Mouse (Mus musculus): ENCODE measurements at regions not wholly inside any gene's neighbourhood (a gene's known extent, or its start where the extent isn't known, plus 50 kb on each side); places are given as distances from the start of the nearest gene placed in this dataset.

DNA sequence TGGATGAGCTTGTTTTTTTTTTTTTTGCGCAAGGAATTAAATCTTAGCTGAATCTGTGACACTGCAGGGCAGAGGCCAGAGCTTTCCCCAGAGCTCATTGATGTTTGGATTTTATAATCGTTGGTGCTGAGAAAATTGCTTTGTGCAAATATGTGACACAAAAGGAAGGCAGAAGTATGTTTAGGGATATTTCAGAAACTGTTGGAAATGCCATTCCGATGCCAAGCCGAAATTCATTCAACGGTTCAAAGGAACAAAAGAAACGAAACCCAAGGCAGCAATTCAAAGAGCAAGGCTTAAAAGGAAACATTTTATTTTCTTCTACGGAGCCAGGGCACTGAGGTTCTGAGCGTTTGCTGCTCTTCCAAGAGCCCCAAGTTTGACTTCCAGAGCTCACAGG, 302.2 kb downstream of the 1500009L16Rik start:
- no peak for DNase-seq (ENCODE audit: low spot score)

DNA sequence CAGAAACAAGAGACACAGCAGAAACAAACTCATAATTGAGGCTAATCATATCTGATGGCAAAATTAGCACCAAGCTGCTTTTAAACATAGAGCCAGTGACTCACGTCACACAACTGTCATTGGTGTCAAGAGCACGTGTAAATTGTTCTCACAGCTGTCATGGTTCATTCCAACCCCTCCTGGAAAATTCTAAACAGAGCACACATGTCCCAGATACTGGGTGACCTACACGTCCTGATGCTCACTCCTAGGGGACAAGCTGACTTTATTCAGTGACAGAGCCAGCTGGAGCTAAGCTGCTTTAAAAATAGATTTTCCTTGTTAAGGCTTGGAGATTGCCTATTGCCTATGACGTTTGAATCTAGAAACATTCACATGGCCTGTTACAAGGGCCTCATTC, 304.1 kb downstream of the 1500009L16Rik start:
- DNase-seq (ENCODE audit: low spot score), result no peak

DNA sequence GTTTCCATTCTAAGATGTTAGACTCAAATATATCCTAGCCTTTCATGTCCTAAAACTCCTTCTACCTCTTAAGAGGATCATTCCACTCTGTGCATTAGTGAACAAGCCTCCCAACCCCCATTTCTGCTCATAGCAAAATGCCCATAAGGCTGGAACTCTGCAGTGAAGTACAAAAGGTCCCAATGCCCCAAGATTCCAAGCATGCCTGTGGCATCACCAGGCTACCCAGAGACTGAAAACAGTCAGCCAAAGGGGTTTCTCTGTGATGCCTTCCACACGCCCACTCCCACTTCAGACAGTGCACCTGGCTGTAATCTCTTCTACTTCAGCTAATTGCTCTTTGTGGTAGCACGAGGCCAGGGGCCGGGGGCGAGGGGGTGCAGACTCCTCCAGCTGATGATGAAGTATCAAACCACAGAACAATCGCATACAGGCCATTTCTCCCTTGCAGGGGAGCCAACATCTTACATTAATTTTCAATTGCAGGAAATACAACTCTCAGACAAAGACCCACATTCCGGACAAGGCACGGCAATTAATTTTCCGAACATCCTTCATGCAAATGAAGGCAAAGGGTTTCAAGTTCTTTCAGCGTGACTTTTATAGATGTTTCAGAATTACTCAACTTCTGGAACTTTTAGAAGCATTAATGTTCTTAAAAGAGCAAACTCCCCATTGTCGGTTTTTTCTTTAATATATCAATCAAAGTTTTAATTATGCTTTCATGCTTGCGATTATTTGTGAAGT, 313.6 kb downstream of the 1500009L16Rik start:
- no peak for DNase-seq (ENCODE audit: low spot score)

- DNase-seq (ENCODE audit: low spot score), result no peak
These were observed 326.0 kb downstream of the 1500009L16Rik start for GRCm38 (mm10) chr10:84048706-84049105.

- DNase-seq (ENCODE audit: low spot score), result no peak
These were observed 330.0 kb downstream of the 1500009L16Rik start for GRCm38 (mm10) chr10:84052696-84053095.

DNA sequence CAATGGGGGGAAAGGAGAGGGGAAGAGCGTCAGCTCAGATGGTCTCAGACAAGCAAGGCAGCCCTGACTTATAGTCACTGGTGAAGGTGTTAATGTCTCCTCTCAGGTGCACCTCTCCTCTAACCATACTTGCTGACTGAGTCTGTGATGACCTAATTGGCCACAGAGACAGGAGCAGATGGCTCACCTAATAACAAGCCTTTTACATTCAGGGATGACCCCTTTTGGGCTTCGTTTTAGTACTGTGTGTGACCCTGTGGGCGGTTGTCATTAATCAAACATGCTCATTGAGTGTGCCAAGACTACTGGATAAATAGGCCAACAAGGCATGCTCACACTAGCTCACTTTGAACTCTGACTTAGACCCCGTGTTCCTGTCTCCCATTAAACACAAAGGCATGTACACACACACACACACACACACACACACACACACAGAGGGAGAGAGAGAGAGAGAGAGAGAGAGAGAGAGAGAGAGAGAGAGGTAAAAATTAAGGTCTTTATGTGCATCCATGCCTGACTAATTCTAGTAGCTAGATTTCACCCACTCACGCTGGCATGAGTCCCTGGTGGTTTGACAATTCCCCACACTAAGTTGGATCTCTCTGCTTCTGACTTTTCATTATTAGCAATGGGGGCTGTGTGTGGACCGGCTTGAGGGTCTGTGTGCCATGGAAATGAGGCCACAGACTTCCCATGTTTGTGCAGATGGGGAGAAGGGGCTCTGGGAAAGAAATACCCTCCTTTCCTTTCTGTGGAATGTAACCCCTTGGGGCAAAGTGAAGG, 332.1 kb downstream of the 1500009L16Rik start:
- DNase-seq (ENCODE audit: low spot score), result no peak

DNA sequence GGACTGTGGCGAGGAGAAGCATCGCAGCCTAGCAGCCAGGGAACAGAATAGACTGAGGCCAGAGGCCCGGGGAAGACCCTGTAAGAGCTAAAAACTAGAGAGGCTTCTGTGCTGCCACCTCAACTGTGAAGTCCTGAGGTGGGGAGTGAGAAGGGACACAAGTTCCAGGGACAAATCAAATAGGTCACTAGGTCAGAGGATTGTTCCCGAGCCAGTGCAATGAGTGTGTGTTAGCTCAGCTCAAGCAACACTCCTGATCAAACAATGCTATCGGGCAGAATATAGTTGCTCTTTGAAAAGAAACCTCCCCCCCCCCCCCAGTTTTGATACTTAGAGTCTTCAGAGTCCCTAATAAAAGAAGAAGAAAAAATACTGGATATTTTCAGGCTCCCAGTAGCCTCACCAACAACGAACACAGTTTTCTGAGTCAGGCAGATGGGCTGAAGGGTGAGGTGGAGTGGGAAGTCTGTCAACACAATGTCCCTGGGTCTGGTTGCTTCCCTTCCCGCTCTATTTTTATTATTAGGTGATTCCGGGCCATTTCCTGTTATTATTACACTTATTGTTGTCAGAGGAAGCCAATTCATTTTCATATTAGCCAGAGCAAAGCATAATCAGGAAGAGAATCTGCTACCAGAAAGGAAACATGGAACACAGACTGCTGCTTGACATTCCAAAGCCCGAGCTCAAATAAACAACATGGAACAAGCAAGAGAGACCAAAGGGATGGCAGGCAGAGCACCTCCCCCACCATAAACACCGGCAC, 332.9 kb downstream of the 1500009L16Rik start:
- no peak for DNase-seq (ENCODE audit: low spot score)

DNA sequence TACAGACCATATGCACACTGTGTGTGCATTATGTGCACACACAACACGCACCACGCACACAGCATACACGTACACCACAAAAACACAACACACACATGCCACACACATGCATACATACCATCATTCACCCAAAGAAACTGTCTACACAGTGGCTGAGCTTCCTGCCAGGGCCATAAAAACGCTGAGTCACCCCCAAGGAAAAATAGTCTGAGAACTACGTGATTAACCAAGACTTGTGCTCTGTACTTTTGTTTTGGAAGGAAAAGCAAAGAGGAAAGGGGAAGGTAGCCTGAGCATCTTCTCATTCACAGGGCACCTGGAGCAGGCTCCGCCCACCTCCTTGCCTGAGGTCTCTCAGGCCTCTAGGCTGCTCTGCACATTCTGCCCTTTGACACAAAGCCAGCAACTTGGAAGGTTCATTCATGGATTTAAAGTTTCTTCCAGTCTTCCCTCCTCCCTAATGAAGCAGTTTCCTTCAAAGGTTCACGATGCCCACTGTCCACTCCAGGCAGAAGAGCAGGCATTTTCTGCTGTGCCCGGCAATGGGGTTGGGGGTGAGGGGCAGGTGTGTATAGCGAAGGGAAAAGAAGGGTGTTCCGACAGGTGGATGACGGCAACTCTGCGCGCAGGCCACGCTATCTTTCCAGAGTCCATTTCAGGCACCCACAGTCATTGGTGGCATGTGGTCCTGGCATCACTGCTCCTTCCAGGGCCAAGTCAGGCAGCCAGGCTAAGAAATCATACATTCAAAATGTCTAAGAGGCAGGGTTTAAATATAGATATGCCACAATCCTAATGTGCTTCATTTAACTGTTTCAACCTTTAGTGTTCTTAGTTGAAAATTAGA, 333.9 kb downstream of the 1500009L16Rik start:
- DNase-seq (ENCODE audit: low spot score), result no peak

GRCm38 (mm10) chr10:84058301-84058700, 335.6 kb downstream of the 1500009L16Rik start:
- DNase-seq (ENCODE audit: low spot score), result no peak

GRCm38 (mm10) chr10:84059646-84060491, 337.2 kb downstream of the 1500009L16Rik start:
- DNase-seq (ENCODE audit: low spot score), result no peak

DNA sequence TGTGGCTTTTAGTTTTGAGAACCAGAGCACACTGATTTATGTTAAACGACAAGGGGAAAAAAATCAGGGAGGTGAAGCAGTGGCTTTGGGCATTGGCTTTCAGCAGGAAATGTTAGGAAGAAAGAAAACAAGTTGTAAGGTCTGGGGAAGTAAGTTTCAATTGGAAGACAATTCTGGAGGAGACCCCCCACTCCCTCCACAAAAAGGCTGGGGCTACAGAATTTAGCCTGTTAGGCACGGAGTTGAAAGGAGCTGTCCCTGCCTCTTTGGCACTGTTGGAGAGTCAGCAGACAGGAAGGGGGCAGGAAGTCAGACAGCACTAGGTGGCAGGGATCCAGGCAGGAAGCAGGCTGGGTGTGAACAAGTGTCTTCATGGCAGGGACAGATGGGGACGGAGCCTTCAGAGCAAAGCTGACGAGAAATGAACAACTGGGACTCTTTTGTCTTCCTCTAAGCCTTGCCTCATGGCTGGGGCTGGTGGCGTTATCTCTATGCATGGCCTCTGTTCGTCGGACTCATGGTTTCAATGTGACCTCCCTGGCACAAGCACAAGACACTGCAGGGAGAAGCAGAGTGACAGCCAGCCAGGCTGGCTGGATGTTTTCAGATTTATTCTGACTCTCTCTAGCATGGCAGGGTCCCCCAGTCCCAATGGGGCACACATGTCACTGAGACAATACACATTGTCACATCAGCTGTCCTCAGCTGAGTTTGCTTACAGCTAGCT, 338.0 kb downstream of the 1500009L16Rik start:
- no peak for DNase-seq (ENCODE audit: low spot score)

GRCm38 (mm10) chr10:84067052-84067650, 344.5 kb downstream of the 1500009L16Rik start:
- no peak for DNase-seq (ENCODE audit: low spot score)

DNA sequence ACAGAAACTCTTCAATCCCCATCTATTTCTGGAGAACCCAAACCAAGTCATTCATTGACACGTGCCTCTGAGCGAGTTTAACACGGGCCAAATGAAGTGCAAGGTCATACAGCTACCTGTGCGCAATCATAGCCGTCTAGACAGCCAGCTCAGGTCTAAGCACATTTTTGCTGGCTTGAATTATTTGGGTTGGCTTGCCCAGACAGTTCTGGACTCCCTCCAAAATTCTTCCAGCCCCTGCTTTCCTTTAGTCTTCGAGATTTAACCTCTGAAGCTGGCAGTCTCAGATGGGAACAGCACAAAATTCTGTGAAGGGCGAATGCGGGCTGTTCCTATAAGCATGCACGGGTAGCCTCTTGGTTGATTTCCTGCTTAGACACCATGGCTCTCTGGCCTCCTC, 347.1 kb downstream of the 1500009L16Rik start:
- DNase-seq (ENCODE audit: low spot score), result no peak

GRCm38 (mm10) chr10:84072866-84073483, 350.3 kb downstream of the 1500009L16Rik start:
- no peak for DNase-seq (ENCODE audit: low spot score)

DNA sequence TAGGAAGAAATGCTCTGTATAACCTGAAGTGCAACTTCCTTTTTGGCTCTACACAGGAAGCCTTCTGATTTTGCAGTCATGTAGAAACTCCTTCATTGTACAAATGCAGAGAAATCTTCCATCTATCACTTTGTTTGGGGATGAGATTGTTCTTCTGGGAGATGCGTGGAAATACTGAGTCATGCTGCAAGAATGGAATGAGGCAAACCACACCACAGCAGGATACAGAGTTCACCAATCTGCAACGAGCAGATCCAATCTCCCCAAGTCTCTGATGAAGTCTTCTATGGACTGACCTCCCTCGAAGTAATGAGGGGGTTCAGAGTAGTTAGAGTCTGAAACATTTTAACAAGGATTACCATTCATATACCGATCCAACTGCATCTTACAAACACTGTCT, 352.9 kb downstream of the 1500009L16Rik start:
- no peak for DNase-seq (ENCODE audit: low spot score)

- no peak for DNase-seq (ENCODE audit: low spot score)
These were observed 357.6 kb downstream of the 1500009L16Rik start for GRCm38 (mm10) chr10:84080236-84080635.

DNA sequence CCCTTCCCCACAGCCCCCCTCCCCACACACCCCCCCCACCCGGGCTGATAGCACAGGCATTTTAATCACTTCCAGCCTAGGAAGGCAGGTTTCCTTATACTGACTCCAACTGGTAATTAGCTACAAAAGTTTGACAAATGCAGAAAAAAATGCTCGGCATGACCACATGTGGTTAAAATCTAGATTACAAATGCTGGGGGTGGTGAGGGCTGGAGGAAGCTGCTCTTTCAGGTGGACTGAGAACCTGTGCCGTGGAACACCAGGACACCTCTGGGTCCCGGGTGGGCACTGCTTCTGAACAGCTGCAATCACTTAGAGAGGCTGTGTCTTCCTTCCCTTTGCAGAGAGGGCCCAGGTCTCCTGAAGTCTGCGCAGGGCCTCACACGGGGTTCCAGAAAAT, 358.7 kb downstream of the Nuak1 start:
- DNase-seq (ENCODE audit: low spot score), result no peak

DNA sequence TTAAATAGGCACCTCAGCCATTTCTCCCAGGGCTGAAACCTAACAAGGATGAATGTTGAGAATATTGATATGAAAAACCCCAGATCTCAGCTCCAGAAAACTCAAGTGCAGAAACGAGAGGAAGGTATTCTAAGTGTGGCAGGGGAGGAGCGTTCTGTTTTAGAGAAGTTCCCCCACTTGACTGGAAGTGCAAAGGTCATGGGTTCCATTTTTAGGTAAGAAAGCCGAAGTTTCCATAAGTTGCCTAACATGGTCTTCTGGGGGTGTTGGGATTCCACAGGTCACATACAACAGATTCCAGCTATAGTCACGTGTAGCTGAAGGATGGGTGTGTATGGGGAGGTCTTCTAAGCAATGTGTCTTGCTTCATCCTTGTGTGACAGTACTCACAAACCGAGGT, 352.9 kb downstream of the Nuak1 start:
- no peak for DNase-seq (ENCODE audit: low spot score)

DNA sequence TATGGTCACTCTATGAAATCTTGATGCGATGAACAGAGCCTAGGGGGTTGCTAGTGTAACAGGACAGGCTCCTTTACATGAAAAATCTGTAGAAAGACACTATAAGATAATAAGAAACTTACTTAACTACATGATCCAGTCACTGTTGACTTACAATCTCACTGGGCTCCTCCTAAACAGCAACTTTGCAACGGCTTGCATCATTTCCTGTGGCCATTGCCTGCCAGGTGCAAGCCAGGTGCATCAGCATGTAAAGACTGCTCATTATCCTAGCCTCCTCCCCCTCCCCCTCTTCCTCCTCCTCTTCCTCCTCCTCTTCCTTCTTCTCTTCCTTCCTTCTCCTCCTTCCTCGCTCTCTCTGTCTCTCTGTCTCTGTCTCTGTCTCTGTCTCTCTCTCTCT, 352.5 kb downstream of the Nuak1 start:
- DNase-seq (ENCODE audit: low spot score), result no peak
